Mouse (Mus musculus): ENCODE data around the gene Tmem117. TPM values are rescaled to one million over a fixed set of nuclear protein-coding genes. Genes with fewer than 3 reads are reported as not detected.

Gene Tmem117
- polyA plus RNA-seq, 1 experiment, result 0.65 TPM

GRCm38 (mm10) chr15:94967004-94967403, 338.0 kb downstream of the Tmem117 start:
- Histone ChIP-seq H3K4me1 (ENCODE audit: control insufficient read depth, insufficient read depth, low read length) (no peaks in the 10 kb centered on the region), H3K36me3 (ENCODE audit: control insufficient read depth, insufficient read depth, low read length) (no peaks in the 10 kb centered on the region), H3K27ac (ENCODE audit: control insufficient read depth, insufficient read depth, low read depth, low read length) (no peak overlapping the region), H3K4me3 (ENCODE audit: control insufficient read depth, low read depth, low read length) (no peak overlapping the region), H3K27me3 (ENCODE audit: control insufficient read depth, insufficient read depth, low read length) (no peaks in the 10 kb centered on the region)
- no peak for TF ChIP-seq CTCF (IDR thresholded peaks at IDR 0.05; ENCODE audit: control insufficient read depth, insufficient read depth, insufficient replicate concordance, low read depth, low read length)

GRCm38 (mm10) chr15:94968403-94969180, 339.6 kb downstream of the Tmem117 start:
- Histone ChIP-seq H3K36me3 (ENCODE audit: control insufficient read depth, insufficient read depth, low read length) (no peaks in the 10 kb centered on the region), H3K27me3 (ENCODE audit: control insufficient read depth, insufficient read depth, low read length) (no peaks in the 10 kb centered on the region), H3K27ac (ENCODE audit: control insufficient read depth, insufficient read depth, low read depth, low read length) (no peak overlapping the region), H3K4me3 (ENCODE audit: control insufficient read depth, low read depth, low read length) (no peak overlapping the region), H3K4me1 (ENCODE audit: control insufficient read depth, insufficient read depth, low read length) (no peaks in the 10 kb centered on the region)
- no peak for TF ChIP-seq POLR2A (IDR thresholded peaks at IDR 0.05; ENCODE audit: control insufficient read depth, low read depth, low read length)
- no peak for TF ChIP-seq CTCF (IDR thresholded peaks at IDR 0.05; ENCODE audit: control insufficient read depth, insufficient read depth, insufficient replicate concordance, low read depth, low read length)

DNA sequence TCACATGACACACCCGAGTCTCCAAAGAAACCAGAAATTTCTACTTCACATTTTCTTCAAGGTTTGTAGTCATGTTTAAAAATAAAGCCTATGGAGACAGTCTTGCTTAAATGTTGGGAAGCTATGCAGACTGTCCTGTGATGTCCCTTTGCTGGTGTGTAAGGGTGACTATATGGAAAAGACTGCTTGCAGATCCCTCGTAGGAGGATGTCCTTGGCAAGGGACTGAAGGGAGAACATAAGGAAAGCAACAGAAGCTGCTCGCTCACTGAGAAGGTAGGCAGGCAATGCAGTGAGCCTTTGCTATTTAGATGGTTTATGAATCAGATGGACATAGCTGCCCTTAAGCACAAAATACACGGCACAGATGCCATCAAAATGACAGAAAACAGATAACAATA, 352.8 kb downstream of the Tmem117 start:
- Histone ChIP-seq H3K4me3 (ENCODE audit: control insufficient read depth, low read depth, low read length) (no peak overlapping the region), H3K27me3 (ENCODE audit: control insufficient read depth, insufficient read depth, low read length) (no peaks in the 10 kb centered on the region), H3K27ac (ENCODE audit: control insufficient read depth, insufficient read depth, low read depth, low read length) (no peak overlapping the region), H3K36me3 (ENCODE audit: control insufficient read depth, insufficient read depth, low read length) (no peaks in the 10 kb centered on the region), H3K4me1 (ENCODE audit: control insufficient read depth, insufficient read depth, low read length) (no peaks in the 10 kb centered on the region)
- TF ChIP-seq POLR2A (IDR thresholded peaks at IDR 0.05; ENCODE audit: control insufficient read depth, low read depth, low read length), result no peak
- no peak for TF ChIP-seq CTCF (IDR thresholded peaks at IDR 0.05; ENCODE audit: control insufficient read depth, insufficient read depth, insufficient replicate concordance, low read depth, low read length)

- Histone ChIP-seq H3K4me1 (ENCODE audit: control insufficient read depth, insufficient read depth, low read length) (no peaks in the 10 kb centered on the region), H3K36me3 (ENCODE audit: control insufficient read depth, insufficient read depth, low read length) (no peaks in the 10 kb centered on the region), H3K27ac (ENCODE audit: control insufficient read depth, insufficient read depth, low read depth, low read length) (no peak overlapping the region), H3K27me3 (ENCODE audit: control insufficient read depth, insufficient read depth, low read length) (no peaks in the 10 kb centered on the region), H3K4me3 (ENCODE audit: control insufficient read depth, low read depth, low read length) (no peak overlapping the region)
- TF ChIP-seq CTCF (IDR thresholded peaks at IDR 0.05; ENCODE audit: control insufficient read depth, insufficient read depth, insufficient replicate concordance, low read depth, low read length), result no peak
- TF ChIP-seq POLR2A (IDR thresholded peaks at IDR 0.05; ENCODE audit: control insufficient read depth, low read depth, low read length), result no peak
Measured at GRCm38 (mm10) chr15:94995352-94995751, 366.3 kb downstream of the Tmem117 start.

DNA sequence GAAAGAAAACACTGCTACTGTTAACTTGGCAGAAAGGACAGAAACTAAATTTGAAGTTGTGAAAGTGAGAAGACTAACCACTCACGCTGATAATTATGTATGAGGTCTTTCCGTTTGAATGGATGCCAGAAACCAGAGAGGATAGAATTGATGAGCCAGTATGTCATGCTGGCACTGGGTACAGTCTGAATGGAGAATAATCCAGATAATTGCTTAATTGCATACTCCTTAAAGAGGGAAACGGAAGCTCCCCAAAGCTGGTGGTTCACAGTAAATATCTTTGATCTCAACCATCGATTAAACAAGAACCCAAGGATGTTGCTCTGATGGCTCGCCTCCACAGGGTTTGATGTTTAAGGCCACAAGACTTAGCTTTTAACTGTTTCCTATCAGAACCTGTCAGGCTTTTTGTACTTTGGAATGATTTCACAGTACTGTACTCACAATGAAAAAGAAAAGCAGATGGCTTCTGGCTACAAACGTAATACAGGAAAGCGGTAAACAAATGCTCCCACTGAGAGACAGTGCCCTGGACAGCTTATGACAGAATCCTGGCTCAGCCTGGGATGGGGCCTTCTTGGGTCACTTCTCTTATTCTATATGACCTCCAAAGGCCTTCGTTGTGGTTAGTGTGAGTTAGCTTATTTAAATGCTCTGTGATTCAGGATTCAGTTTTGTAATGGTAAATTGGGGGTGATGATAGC, 376.2 kb downstream of the Tmem117 start:
- no peak for TF ChIP-seq POLR2A (IDR thresholded peaks at IDR 0.05; ENCODE audit: control insufficient read depth, low read depth, low read length)
- TF ChIP-seq CTCF (IDR thresholded peaks at IDR 0.05; ENCODE audit: control insufficient read depth, insufficient read depth, insufficient replicate concordance, low read depth, low read length), result no peak
- Histone ChIP-seq H3K4me3 (ENCODE audit: control insufficient read depth, low read depth, low read length) (no peak overlapping the region), H3K27me3 (ENCODE audit: control insufficient read depth, insufficient read depth, low read length) (no peaks in the 10 kb centered on the region), H3K4me1 (ENCODE audit: control insufficient read depth, insufficient read depth, low read length) (no peaks in the 10 kb centered on the region), H3K36me3 (ENCODE audit: control insufficient read depth, insufficient read depth, low read length) (no peaks in the 10 kb centered on the region), H3K27ac (ENCODE audit: control insufficient read depth, insufficient read depth, low read depth, low read length) (no peak overlapping the region)

- H3K4me1 ChIP-seq (ENCODE audit: control insufficient read depth, insufficient read depth, low read length), result no peaks in the 10 kb centered on the region
- no peak overlapping the region for H3K27ac ChIP-seq (ENCODE audit: control insufficient read depth, insufficient read depth, low read depth, low read length)
- no peaks in the 10 kb centered on the region for H3K27me3 ChIP-seq (ENCODE audit: control insufficient read depth, insufficient read depth, low read length)
- no peak overlapping the region for H3K4me3 ChIP-seq (ENCODE audit: control insufficient read depth, low read depth, low read length)
- no peak for TF ChIP-seq CTCF (IDR thresholded peaks at IDR 0.05; ENCODE audit: control insufficient read depth, insufficient read depth, insufficient replicate concordance, low read depth, low read length)
- TF ChIP-seq POLR2A (IDR thresholded peaks at IDR 0.05; ENCODE audit: control insufficient read depth, low read depth, low read length), result no peak
- H3K36me3 ChIP-seq (ENCODE audit: control insufficient read depth, insufficient read depth, low read length), result no peaks in the 10 kb centered on the region
Measured at GRCm38 (mm10) chr15:95022251-95022650, 393.2 kb downstream of the Tmem117 start.

DNA sequence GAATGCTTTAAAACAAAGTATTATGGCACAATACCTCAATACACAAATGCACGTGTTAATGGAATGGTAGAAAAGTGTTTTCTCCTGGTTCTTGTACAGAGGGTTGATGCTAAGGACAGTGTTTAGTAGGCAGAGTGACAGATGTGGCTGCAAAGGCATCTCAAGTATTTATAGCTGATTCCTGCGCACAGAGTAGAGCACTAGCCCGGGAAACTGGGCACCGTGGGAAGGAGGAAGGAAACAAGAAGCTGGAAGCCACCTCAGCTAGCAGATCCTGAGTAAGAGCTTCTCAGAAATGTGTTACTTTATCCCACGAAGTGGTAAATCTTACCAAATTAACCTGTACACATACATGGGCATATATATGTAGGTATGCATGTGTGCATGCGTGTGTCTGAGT, 395.4 kb downstream of the Tmem117 start:
- H3K4me1 ChIP-seq (ENCODE audit: control insufficient read depth, insufficient read depth, low read length), result no peaks in the 10 kb centered on the region
- no peak for TF ChIP-seq CTCF (IDR thresholded peaks at IDR 0.05; ENCODE audit: control insufficient read depth, insufficient read depth, insufficient replicate concordance, low read depth, low read length)
- TF ChIP-seq POLR2A (IDR thresholded peaks at IDR 0.05; ENCODE audit: control insufficient read depth, low read depth, low read length), result no peak
- no peak overlapping the region for H3K4me3 ChIP-seq (ENCODE audit: control insufficient read depth, low read depth, low read length)
- no peaks in the 10 kb centered on the region for H3K36me3 ChIP-seq (ENCODE audit: control insufficient read depth, insufficient read depth, low read length)
- no peaks in the 10 kb centered on the region for H3K27me3 ChIP-seq (ENCODE audit: control insufficient read depth, insufficient read depth, low read length)
- no peak overlapping the region for H3K27ac ChIP-seq (ENCODE audit: control insufficient read depth, insufficient read depth, low read depth, low read length)

All from testis, adult 2 months (tissue).